9 mouse cellular contexts compared by ENCODE assay signal in genomic region chr17:55932635-55933034, GRCm38 (mm10). TPM values are rescaled to one million over a fixed set of nuclear protein-coding genes. Genes with fewer than 3 reads are reported as not detected.
DNase-seq lines count a peak whose midpoint lies in the region; ATAC-seq and TF ChIP-seq lines count a peak whose summit lies in the region.
"Had no signal": no experiment of that assay in that cellular context is flagged by ENCODE, and none has a peak within 500 bp of the region (broad histone marks: within the 10 kb centered on the region; RNA-seq: fewer than 3 reads in every experiment).

No protein-coding gene starts in this region.

- H3K27me3 ChIP-seq in kidney, embryonic 16.5 days (ENCODE audit: insufficient read depth, low read length): no peaks in the 10 kb centered on the region
- H3K27me3 ChIP-seq in embryonic facial prominence, embryonic 11.5 days (ENCODE audit: control insufficient read depth, insufficient read depth, low read length): no peaks in the 10 kb centered on the region
- no peaks in the 10 kb centered on the region for H3K27me3 ChIP-seq in intestine, embryonic 15.5 days (replicated peaks)
- no peaks in the 10 kb centered on the region for H3K27me3 ChIP-seq in midbrain, postnatal 0 days (ENCODE audit: insufficient read depth, low read length)

- peak overlapping the region; percentile 83 for H3K9ac ChIP-seq in kidney, embryonic 16.5 days (replicated peaks; ENCODE audit: low read length)
- H3K9ac ChIP-seq in embryonic facial prominence, embryonic 11.5 days (replicated peaks; ENCODE audit: low read length): no peak overlapping the region; the same call in 1 of the 2 replicates
- H3K9ac ChIP-seq in intestine, embryonic 15.5 days: no peak overlapping the region
- H3K9ac ChIP-seq in midbrain, postnatal 0 days (replicated peaks; ENCODE audit: low read length, poor library complexity, severe bottlenecking): no peak overlapping the region

- H3K36me3 ChIP-seq in kidney, embryonic 16.5 days (ENCODE audit: insufficient read depth, low read length): peaks cover 7% of the 10 kb centered on the region; the same call in 1 of the 2 replicates
- H3K36me3 ChIP-seq in embryonic facial prominence, embryonic 11.5 days (replicated peaks; ENCODE audit: control insufficient read depth, insufficient read depth, low read depth, low read length): no peaks in the 10 kb centered on the region
- H3K36me3 ChIP-seq in intestine, embryonic 15.5 days: no peaks in the 10 kb centered on the region
- H3K36me3 ChIP-seq in midbrain, postnatal 0 days (ENCODE audit: insufficient read depth, low read length): no peaks in the 10 kb centered on the region

- H3K4me3 ChIP-seq in kidney, embryonic 16.5 days (ENCODE audit: low read length): peak overlapping the region; percentile 65
- H3K4me3 ChIP-seq in embryonic facial prominence, embryonic 11.5 days (ENCODE audit: low read depth, low read length): peak overlapping the region; percentile 51
- H3K4me3 ChIP-seq in intestine, embryonic 15.5 days (replicated peaks): peak overlapping the region; percentile 64
- peak overlapping the region; percentile 56 for H3K4me3 ChIP-seq in midbrain, postnatal 0 days (ENCODE audit: low read depth, low read length)

- peaks cover 22% of the 10 kb centered on the region for H3K9me3 ChIP-seq in kidney, embryonic 16.5 days (ENCODE audit: low read length)
- H3K9me3 ChIP-seq in embryonic facial prominence, embryonic 11.5 days (replicated peaks; ENCODE audit: control insufficient read depth, low read length): no peaks in the 10 kb centered on the region
- H3K9me3 ChIP-seq in intestine, embryonic 15.5 days: no peaks in the 10 kb centered on the region
- no peaks in the 10 kb centered on the region for H3K9me3 ChIP-seq in midbrain, postnatal 0 days (ENCODE audit: low read length)

- H3K4me1 ChIP-seq in kidney, embryonic 16.5 days (ENCODE audit: insufficient read depth, low read length): peaks cover 6% of the 10 kb centered on the region
- H3K4me1 ChIP-seq in embryonic facial prominence, embryonic 11.5 days (ENCODE audit: control insufficient read depth, insufficient read depth, low read length): no peaks in the 10 kb centered on the region
- H3K4me1 ChIP-seq in intestine, embryonic 15.5 days (replicated peaks): 0 out of 2 replicates have a peak, but pooled peaks cover 3% of the 10 kb centered on the region
- H3K4me1 ChIP-seq in midbrain, postnatal 0 days (ENCODE audit: insufficient read depth, low read length): no peaks in the 10 kb centered on the region

- H3K4me2 ChIP-seq in kidney, embryonic 16.5 days (replicated peaks; ENCODE audit: low read depth, low read length): peak overlapping the region; percentile 75
- H3K4me2 ChIP-seq in embryonic facial prominence, embryonic 11.5 days (ENCODE audit: low read depth, low read length): peak overlapping the region; percentile 54
- peak overlapping the region; percentile 87 for H3K4me2 ChIP-seq in intestine, embryonic 15.5 days (replicated peaks)
- peak overlapping the region; percentile 69 for H3K4me2 ChIP-seq in midbrain, postnatal 0 days (ENCODE audit: low read depth, low read length, poor library complexity, severe bottlenecking)

- no peak for TF ChIP-seq CTCF in midbrain, postnatal 0 days (IDR thresholded peaks at IDR 0.05)

- DNase-seq in kidney, postnatal 4 days: no peak
- DNase-seq in embryonic facial prominence, embryonic 11.5 days (ENCODE audit: low spot score): no peak
- DNase-seq in midbrain, postnatal 0 days (ENCODE audit: low spot score): no peak
- DNase-seq in testis, postnatal 10 days (ENCODE audit: low spot score): no peak
- no peak for DNase-seq in layer of hippocampus, adult 9-11 months
- DNase-seq in left cerebral cortex, adult 8-10 months (ENCODE audit: low spot score in 2 of 2): no peak
- DNase-seq: gastrocnemius, postnatal 10 days had no signal

- WGBS in kidney, embryonic 16.5 days: 73% methylated on average over 2 of the region's 2 CpGs
- 74% methylated on average over 2 of the region's 2 CpGs for WGBS in embryonic facial prominence, embryonic 11.5 days
- WGBS in intestine, embryonic 15.5 days: 74% methylated on average over 2 of the region's 2 CpGs
- 72% methylated on average over 2 of the region's 2 CpGs for WGBS in midbrain, postnatal 0 days

- no peak for ATAC-seq in kidney, embryonic 16.5 days (ENCODE audit: low FRiP score, low TSS enrichment)
- no peak for ATAC-seq in embryonic facial prominence, embryonic 11.5 days (replicated peaks; ENCODE audit: insufficient number of reproducible peaks, low FRiP score, low TSS enrichment, low read depth)
- no peak; the same call in 1 of the 2 replicates for ATAC-seq in intestine, embryonic 15.5 days
- no peak for ATAC-seq in midbrain, postnatal 0 days (ENCODE audit: low FRiP score)

- peak overlapping the region; percentile 80; the same call in 1 of the 2 replicates for H3K27ac ChIP-seq in kidney, embryonic 16.5 days (ENCODE audit: low read length)
- no peak overlapping the region for H3K27ac ChIP-seq in embryonic facial prominence, embryonic 11.5 days (replicated peaks; ENCODE audit: low read depth, low read length)
- H3K27ac ChIP-seq in intestine, embryonic 15.5 days: no peak overlapping the region
- peak overlapping the region; percentile 90; the same call in 1 of the 2 replicates for H3K27ac ChIP-seq in midbrain, postnatal 0 days (ENCODE audit: low read depth, low read length)

RNA-seq across cellular contexts. Expression of gene Zfp119b, which starts 16.7 kb away (rescaled TPM):
- 6.3 and 7.8 TPM in 2 replicates for polyA plus RNA-seq in kidney, embryonic 16.5 days (2015; fragmentation: Nextera tagmentation; extraction: Ambion mirVana)
- 6.2 and 6.9 TPM in 2 replicates for polyA plus RNA-seq in embryonic facial prominence, embryonic 11.5 days (2014; fragmentation: Nextera tagmentation; extraction: Ambion mirVana)
- polyA plus RNA-seq in intestine, embryonic 15.5 days (2015; fragmentation: Nextera tagmentation; extraction: Ambion mirVana): 3.5 and 4.4 TPM in 2 replicates
- total RNA-seq in midbrain, postnatal 0 days (2014; rRNA removed): 2.8 and 3.5 TPM in 2 replicates
- 5.7 and 6.6 TPM in 2 replicates for polyA plus RNA-seq in midbrain, postnatal 0 days (2015; fragmentation: Nextera tagmentation; extraction: Ambion mirVana)
- 1 to 10 TPM; 3.5 to 5.2 (median 4.0) TPM for total RNA-seq in left cerebral cortex, adult 8-10 months (2022)

RNA-seq across cellular contexts. Expression of gene Ebi3, which starts 19.8 kb away (rescaled TPM):
- polyA plus RNA-seq in kidney, embryonic 16.5 days (2015; fragmentation: Nextera tagmentation; extraction: Ambion mirVana): 2.1 and 2.6 TPM in 2 replicates
- polyA plus RNA-seq in embryonic facial prominence, embryonic 11.5 days (2014; fragmentation: Nextera tagmentation; extraction: Ambion mirVana): 1.8 and 2.2 TPM in 2 replicates
- 2.8 and 3.2 TPM in 2 replicates for polyA plus RNA-seq in intestine, embryonic 15.5 days (2015; fragmentation: Nextera tagmentation; extraction: Ambion mirVana)
- total RNA-seq in midbrain, postnatal 0 days (2014; rRNA removed): 2.5 and 3.0 TPM in 2 replicates
- polyA plus RNA-seq in midbrain, postnatal 0 days (2015; fragmentation: Nextera tagmentation; extraction: Ambion mirVana): 7.4 and 8.2 TPM in 2 replicates
- total RNA-seq in left cerebral cortex, adult 8-10 months (2022): 1 to 10 TPM; 1.1 to 2.5 (median 1.7) TPM

RNA-seq across cellular contexts. Expression of gene Yju2, which starts 26.3 kb away (rescaled TPM):
- polyA plus RNA-seq in kidney, embryonic 16.5 days (2015; fragmentation: Nextera tagmentation; extraction: Ambion mirVana): 29.8 and 34.7 TPM in 2 replicates
- 18.5 and 18.9 TPM in 2 replicates for polyA plus RNA-seq in embryonic facial prominence, embryonic 11.5 days (2014; fragmentation: Nextera tagmentation; extraction: Ambion mirVana)
- polyA plus RNA-seq in intestine, embryonic 15.5 days (2015; fragmentation: Nextera tagmentation; extraction: Ambion mirVana): 21.0 and 21.4 TPM in 2 replicates
- total RNA-seq in midbrain, postnatal 0 days (2014; rRNA removed): 9.8 and 10.1 TPM in 2 replicates
- polyA plus RNA-seq in midbrain, postnatal 0 days (2015; fragmentation: Nextera tagmentation; extraction: Ambion mirVana): 14.6 and 16.1 TPM in 2 replicates
- total RNA-seq in left cerebral cortex, adult 8-10 months (2022): 10 to 100 TPM; 12.9 to 16.9 (median 15.0) TPM

RNA-seq across cellular contexts. Expression of gene Shd, which starts 37.6 kb away (rescaled TPM):
- polyA plus RNA-seq in kidney, embryonic 16.5 days (2015; fragmentation: Nextera tagmentation; extraction: Ambion mirVana): 41.6 and 46.0 TPM in 2 replicates
- 32.9 and 37.4 TPM in 2 replicates for polyA plus RNA-seq in embryonic facial prominence, embryonic 11.5 days (2014; fragmentation: Nextera tagmentation; extraction: Ambion mirVana)
- polyA plus RNA-seq in intestine, embryonic 15.5 days (2015; fragmentation: Nextera tagmentation; extraction: Ambion mirVana): 9.0 and 9.4 TPM in 2 replicates
- 227 and 253 TPM in 2 replicates for total RNA-seq in midbrain, postnatal 0 days (2014; rRNA removed)
- 172 and 188 TPM in 2 replicates for polyA plus RNA-seq in midbrain, postnatal 0 days (2015; fragmentation: Nextera tagmentation; extraction: Ambion mirVana)
- 10 to 100 TPM; 34.8 to 38.9 (median 37.7) TPM for total RNA-seq in left cerebral cortex, adult 8-10 months (2022)

RNA-seq across cellular contexts. Expression of gene Zfp959, which starts 40.7 kb away (rescaled TPM):
- polyA plus RNA-seq in kidney, embryonic 16.5 days (2015; fragmentation: Nextera tagmentation; extraction: Ambion mirVana): 17.6 and 19.1 TPM in 2 replicates
- 13.5 and 13.6 TPM in 2 replicates for polyA plus RNA-seq in embryonic facial prominence, embryonic 11.5 days (2014; fragmentation: Nextera tagmentation; extraction: Ambion mirVana)
- polyA plus RNA-seq in intestine, embryonic 15.5 days (2015; fragmentation: Nextera tagmentation; extraction: Ambion mirVana): 9.0 and 11.0 TPM in 2 replicates
- 7.0 and 9.6 TPM in 2 replicates for total RNA-seq in midbrain, postnatal 0 days (2014; rRNA removed)
- polyA plus RNA-seq in midbrain, postnatal 0 days (2015; fragmentation: Nextera tagmentation; extraction: Ambion mirVana): 7.2 and 9.1 TPM in 2 replicates
- total RNA-seq in left cerebral cortex, adult 8-10 months (2022): 1 to 10 TPM; 6.4 to 6.9 (median 6.9) TPM

Comparison
In these comparisons a context has a peak if more than half of its experiments do, and no peak if none do; other contexts are left out.
1. H3K27ac ChIP-seq: peak in kidney, embryonic 16.5 days (single experiment) and midbrain, postnatal 0 days (single experiment); none in embryonic facial prominence, embryonic 11.5 days (single experiment) and intestine, embryonic 15.5 days (single experiment).
2. Peak in every context shown above with its lines, with median percentiles within 50 percentile points of each other: H3K4me2 ChIP-seq and H3K4me3 ChIP-seq.